In the genomic region with DNA sequence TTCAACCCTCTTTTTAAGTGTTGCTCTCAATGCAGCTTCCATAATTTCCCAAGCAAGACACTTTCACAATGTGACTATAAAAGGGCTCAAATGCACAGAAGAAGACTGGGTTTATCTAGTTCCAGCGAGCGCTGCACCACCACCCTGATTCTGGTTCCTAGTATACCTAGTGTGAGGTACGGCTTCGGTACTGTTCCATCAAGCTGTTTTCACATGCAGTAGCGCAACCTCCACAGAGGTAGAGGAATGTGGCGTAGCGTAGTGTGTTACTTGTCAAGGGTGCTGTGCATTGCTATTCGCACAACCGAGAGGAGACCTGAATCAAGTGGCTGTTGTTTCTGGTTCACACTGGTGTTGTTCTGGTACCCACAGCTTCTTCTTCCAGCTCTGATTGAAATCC, we compare ENCODE assay signal across 15 mouse cellular contexts.
"Had no signal": no experiment of that assay in that cellular context is flagged by ENCODE, and none has a peak within 500 bp of the region (broad histone marks: within the 10 kb centered on the region; RNA-seq: fewer than 3 reads in every experiment).

No protein-coding gene starts in this region.

- H3K9me3 ChIP-seq: neural tube, embryonic 15.5 days; stomach, embryonic 15.5 days had no signal

- H3K27ac ChIP-seq: neural tube, embryonic 15.5 days; stomach, embryonic 15.5 days; stomach, postnatal 0 days had no signal

- H3K4me3 ChIP-seq: neural tube, embryonic 15.5 days; stomach, embryonic 15.5 days had no signal

- H3K27me3 ChIP-seq: stomach, embryonic 15.5 days had no signal

- H3K36me3 ChIP-seq: neural tube, embryonic 15.5 days; stomach, embryonic 15.5 days had no signal

- DNase-seq: retina, postnatal 1 day; right cerebral cortex, adult 18-20 months; right cerebral cortex, postnatal 14 days; right cerebral cortex, postnatal 25 days; right cerebral cortex, postnatal 4 days; spleen, adult 18-20 months; thymus, adult 18-20 months; thymus, adult 2 months; thymus, postnatal 14 days; thymus, postnatal 25 days; thymus, postnatal 36 days; thymus, postnatal 4 days had no signal

- H3K4me2 ChIP-seq: neural tube, embryonic 15.5 days; stomach, embryonic 15.5 days had no signal

- H3K9ac ChIP-seq: neural tube, embryonic 15.5 days; stomach, embryonic 15.5 days had no signal
